Mouse (Mus musculus): ENCODE data around the gene S100a13.
A peak's percentile ranks its signal among the peaks of the same experiment; 100 is the strongest.

The S100a13 gene

DNA sequence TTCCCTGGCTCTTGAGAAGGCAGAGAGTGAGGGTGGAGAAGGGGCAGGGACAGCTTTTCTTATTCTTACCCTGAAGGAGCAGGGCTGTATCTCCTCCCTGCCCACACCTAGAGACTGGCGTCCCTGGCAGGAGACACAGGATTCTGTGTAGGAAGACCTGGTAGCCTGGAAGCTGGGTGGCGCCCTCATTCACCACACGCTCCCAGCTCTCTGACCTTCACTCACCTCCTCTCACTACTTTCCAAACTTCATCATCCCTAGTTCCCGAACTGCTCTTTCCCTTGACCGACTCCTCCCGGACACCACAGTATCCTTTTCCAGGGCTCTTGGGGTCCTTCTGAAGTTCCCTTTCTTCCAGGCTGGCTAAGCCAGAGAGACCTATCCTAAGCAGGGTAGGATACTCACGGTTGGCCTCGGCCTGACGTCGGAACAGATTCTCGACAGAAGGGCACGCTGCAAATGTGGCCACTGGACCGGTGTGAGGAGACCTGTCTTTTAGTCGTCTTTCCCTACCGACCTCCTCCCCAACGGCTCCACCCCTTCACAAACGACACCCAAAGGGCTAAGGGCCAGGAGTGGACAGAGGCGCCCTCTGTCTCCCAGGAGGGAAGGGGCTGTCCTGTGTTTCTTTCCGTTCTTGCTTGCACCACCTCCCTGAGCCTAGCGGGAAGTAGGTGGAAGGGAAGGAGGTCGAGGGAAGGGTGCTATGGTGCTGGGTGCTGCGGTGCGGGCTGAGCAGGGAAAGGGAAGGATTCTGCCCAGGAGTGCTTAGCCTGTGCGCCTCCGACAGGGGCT is at the start of gene S100a13, which contains the start of gene S100a1:
Gene S100a13 (plus strand): TSS at position 640 of the 795 bp plus-strand sequence.
Gene S100a1 (minus strand): TSS at position 597 of the 795 bp plus-strand sequence.
- DNase-seq (ENCODE audit: low read depth, low spot score): peak; percentile 72

DNA sequence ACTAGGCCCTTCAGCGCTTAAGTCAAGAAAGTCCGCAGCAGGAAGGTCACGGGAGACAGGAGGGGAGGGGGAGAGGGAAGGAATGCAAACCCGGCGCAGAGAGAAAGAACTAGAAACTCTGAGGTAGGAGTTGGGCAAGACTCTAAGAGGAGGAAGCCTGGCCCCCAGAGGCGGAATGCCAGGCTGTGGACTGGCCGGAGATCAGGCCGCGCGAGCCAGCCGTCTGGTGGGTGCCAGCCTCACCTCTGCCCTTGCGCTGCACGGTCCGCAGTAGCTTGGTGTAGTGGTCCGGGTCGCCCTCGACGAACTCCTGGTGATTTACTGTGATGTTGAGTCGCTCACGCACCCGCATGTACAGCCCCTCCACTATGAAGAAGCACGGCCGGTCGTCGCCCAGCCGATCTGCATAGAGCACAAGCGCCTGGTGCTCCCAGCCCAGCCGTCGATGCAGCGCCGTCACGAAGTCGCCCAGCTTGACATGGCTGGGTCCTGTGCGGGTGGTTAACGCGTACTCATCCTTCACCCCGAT is 49.6 kb upstream of the S100a13 start:
- no peak for DNase-seq (ENCODE audit: low read depth, low spot score)

DNA sequence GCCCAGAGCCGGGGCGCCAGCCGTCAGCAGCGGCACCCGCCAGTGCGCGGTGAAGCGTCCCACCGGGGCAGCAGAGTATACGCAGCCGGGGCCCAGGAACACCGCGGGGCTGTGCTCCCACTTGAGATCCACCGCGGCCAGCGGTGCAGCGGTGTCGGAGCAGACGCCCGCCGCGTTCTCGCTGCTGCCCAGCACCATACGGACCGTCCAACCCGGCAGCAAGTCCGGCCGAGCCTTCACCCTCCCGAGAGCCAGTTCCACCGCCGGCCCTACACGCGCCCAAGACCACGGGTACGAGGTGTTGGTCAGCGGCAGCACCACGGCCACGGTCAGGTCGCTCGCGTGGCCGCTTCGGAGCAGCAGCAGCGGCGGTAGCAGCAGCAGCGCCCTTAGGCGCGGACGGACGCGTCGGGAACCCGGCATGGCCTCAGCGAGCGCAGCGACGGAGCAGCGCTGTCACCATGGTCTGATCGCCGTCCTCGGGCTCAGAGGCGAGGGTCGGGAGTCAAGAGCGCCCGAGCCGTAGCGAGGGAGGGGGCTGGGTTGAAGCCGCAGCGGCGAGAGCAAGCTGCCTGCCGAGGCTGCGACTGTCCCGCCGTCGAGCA is 49.1 kb upstream of the S100a13 start:
- peak; percentile 22 for DNase-seq (ENCODE audit: low read depth, low spot score)

DNA sequence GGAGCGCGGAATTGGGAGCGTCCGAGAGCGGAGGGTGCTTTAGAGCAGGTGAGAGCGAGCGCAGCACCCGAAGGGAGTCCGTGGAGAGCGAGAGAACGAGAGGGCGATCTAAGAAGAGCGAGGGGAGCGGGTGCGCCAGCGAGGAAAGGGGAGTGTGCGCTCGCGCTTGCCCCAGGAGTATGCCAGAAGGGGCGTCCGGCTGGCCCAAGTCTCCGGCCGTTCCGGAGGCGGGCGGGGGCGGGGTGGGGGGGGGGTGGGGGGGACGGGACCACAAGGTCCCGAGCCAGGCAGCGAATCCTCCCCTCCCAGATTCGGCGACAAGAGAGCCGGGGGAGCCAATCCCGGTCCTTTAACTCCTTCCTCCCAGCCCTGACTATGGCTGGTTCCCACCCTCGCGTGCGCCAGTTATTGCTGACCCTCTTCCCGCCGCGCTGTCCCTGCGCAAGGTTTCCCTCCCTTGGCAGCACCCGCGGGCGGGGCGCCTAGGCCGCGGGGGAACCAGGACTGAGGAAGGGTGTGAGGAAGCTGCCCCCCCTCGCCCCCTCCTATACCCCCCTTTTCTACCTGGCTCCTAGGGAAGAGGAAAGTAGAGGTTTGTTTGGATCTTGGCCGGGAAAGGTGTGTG is 48.4 kb upstream of the S100a13 start, which contains the start of gene Npr1:
Gene Npr1 (minus strand): TSS at position 181 of the 625 bp plus-strand sequence.
- no peak for DNase-seq (ENCODE audit: low read depth, low spot score)

DNA sequence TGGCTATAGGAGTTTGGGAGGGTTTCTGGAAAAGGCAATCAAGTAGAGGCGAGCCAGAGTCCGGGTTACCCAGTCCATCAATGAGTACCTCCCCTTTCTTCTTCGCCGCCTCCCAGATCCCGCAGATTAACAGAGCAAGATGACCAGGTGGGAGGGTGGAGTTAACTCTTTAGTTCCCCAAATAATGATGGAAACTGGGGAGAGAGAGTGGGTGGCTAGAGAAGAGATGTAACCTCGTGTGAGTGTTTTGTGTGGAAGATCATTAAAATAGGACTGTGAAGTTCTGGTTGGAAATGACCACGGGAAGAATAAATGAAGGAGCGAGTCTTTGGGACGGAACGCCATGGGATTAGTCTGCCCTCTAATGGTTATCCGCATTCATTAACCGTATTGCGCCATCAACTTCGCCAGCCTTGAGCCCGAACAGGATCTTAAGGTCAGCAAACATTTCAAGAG is 47.9 kb upstream of the S100a13 start:
- DNase-seq (ENCODE audit: low read depth, low spot score): peak; percentile 86

DNA sequence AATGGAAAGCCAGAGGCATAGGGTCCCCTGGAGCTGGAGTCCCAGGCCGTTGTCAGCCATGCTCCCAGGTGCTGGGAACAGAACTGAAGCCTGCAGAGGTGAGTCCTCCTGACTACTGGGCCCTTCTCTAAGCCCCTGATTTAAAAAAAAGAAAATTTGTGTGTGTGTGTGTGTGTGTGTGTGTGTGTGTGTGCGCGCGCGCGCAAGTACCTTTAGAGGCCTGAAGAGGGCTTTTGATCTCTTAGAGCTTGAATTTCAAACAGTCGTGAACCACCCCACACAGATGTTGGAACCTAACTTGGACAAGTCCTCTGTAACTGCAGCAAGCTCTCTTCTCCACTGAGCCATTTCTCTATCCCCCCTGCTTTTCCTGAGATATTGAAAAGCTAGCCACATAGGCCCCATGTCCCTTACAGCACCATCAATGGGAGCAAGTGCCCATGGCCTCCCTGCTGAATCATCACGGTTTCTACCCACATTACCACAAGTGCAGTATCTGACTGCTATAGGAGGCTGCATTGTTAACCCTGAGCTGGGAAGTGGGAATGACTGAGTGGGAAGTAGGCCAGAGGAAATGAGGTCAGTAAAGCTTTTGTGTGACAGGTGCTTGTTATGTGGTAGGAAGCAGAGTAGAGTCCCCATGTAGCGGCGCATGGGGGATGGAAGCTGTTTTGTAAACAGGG is 46.5 kb upstream of the S100a13 start:
- DNase-seq (ENCODE audit: low read depth, low spot score): no peak

DNA sequence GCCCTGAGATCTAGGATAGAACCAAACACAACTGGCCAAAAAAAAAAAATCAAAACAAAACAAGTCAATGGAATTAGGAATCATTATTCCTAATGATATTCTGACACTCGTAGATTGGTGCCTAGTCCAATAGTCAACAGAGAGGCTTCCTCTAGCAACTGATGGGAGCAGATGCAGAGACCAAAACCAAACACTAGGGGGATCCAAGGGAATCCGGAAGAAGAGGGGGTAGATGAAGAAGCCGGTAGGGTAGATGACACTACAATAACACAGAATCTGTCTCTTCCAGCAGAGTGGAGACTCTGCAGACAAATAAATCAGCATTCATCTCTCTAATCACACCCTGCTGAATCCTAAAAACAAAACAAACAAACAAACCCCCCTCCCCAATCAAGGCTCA is 42.0 kb upstream of the S100a13 start:
- DNase-seq (ENCODE audit: low read depth, low spot score): peak; percentile 64

DNA sequence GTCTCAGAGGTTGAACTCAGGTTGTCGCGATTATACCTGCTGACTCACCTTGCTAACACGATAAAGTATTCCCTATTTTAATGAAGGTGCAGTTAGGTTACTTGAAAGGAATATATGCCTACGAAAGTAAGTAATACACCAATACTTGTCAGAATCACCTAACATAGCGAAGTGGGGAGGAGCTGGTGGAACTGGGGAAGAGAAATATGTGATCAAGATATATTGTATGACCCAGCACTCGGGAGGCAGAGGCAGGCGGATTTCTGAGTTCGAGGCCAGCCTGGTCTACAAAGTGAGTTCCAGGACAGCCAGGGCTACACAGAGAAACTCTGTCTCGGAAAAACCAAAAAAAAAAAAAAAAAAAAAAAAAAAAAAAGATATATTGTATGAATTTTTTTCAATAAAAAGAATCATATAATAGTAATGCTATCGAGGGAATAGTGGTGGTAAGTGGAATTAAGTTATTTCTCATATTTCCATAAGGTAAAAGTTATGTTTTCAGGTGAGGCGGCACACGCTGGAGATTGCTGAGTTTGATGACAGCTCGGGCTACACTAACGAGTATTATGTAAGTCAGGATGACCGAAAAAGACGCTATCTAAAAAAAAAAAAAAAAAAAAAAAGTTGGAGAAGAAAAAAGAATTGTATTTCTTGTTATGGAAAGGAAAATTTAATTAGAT is 38.9 kb upstream of the S100a13 start:
- peak; percentile 38 for DNase-seq (ENCODE audit: low read depth, low spot score)

DNA sequence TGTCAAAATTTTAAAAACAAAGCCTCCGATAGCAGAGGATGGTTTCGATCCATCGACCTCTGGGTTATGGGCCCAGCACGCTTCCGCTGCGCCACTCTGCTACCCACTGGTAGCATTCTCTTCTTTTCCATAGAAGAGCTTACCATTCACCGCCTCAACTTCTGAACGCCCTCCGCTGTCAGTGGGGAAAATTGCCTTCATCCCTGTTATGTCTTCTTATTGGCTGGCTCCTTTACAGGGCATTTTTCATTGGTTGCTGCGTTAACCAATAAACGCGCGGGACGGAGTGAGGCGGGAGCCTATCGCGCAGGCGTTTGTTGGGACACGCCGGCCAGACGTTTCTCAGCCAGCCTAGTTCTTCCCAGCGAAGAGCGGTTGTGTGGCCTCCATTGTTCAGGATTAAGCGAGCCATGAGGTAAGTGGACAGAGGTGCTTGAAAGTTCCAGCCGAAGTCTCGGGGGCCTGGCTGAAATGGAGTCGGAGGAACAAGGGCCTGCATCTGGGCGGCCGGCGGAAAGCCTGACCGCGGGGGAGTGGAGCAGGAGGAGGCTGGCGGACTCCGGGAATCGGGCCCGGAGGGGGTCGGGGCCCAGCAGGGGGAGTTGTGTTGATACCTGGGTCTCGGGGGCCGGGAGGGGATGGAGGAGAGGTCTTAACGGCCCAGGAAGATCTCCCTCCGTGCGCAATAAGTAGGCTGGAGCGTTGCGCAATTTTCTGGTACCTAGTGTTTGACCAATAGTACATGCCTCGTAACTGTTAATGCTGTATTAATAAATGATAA is 38.2 kb upstream of the S100a13 start, which contains the start of gene Ilf2:
Gene Ilf2 (plus strand): TSS at position 296 of the 781 bp plus-strand sequence.
- peak; percentile 99 for DNase-seq (ENCODE audit: low read depth, low spot score)

DNA sequence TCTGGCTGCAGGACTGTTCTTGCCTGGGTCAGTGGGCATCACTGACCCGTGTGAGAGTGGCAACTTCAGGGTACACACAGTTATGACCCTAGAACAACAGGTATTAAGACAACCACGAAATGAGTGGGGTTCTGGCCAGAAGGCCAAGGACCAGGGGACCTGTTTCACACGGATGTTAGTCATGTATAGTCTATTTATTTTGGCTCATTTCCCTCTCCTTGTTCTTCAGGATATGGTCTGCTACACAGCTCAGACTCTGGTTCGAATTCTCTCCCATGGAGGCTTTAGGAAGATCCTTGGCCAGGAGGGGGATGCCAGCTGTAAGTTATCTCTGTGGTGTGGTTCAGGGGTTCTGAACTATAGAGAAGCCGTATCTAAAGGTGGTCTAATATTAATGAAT is 27.2 kb upstream of the S100a13 start:
- DNase-seq (ENCODE audit: low read depth, low spot score): no peak

DNA sequence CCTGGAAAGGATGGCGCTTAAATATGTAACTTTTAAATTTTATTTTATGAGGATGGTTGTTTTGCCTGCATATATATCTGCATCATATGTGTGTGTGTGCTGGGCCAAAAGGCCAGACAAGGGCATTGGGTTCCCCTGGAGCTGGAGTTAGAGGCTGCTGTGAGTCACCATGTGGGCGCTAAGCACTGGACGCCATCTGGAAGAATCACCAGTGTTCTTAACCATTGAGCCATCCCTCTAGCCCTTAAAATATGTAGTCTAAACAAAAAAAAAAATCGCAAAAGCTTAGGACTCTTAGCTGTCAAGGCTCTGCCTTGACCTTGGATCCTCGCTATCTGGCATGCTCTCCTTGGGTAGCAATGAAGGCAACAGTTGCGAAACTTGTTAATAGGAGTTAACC is 25.7 kb upstream of the S100a13 start:
- DNase-seq (ENCODE audit: low read depth, low spot score): no peak

DNA sequence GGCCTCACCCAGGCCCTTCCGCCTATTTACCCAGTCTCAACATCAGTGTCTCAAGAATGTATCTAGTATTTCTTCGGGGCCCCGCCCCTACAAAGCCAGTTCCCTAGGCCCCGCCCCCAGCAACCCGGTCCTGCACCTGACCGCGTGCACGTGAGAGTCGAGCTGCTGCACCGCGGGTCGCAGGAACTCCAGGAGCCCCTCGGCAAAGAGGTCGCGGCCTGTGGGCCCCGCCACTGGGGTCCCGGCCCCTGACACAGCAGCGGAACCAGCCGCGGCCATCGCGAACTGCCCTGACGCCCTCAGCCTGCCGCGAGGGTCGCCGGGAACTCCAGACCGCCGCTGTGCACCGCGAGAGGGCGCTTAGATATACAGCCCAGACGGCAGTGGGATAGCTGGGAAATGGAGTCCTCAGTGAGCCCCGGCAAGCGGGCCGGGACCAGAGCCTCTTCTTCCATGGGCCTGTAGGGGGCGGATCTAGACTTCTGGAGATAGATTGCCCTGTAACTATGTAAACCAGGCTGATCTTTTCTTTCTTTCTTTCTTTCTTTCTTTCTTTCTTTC is 23.5 kb upstream of the S100a13 start, which contains the start of gene Snapin:
Gene Snapin (minus strand): TSS at position 338 of the 561 bp plus-strand sequence.
- peak; percentile 97 for DNase-seq (ENCODE audit: low read depth, low spot score)

DNA sequence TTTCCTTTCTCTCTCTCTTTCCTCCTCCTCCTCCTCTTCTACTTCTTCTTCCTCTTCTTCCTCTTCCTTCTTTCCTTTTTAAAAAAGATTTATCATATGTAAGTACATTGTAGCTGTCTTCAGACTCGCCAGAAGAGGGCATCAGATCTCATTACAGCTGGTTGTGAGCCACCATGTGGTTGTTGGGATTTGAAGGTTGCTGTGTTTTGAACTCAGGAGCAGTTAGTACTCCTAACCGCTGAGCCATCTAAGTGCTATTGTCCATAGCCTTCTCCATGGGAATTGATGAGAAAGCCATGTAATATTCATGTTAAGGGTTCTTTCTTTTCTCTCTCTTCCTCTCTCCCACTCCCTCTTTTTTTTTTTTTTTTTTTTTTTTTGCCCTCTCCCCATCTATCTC is 22.9 kb upstream of the S100a13 start:
- peak; percentile 50 for DNase-seq (ENCODE audit: low read depth, low spot score)

DNA sequence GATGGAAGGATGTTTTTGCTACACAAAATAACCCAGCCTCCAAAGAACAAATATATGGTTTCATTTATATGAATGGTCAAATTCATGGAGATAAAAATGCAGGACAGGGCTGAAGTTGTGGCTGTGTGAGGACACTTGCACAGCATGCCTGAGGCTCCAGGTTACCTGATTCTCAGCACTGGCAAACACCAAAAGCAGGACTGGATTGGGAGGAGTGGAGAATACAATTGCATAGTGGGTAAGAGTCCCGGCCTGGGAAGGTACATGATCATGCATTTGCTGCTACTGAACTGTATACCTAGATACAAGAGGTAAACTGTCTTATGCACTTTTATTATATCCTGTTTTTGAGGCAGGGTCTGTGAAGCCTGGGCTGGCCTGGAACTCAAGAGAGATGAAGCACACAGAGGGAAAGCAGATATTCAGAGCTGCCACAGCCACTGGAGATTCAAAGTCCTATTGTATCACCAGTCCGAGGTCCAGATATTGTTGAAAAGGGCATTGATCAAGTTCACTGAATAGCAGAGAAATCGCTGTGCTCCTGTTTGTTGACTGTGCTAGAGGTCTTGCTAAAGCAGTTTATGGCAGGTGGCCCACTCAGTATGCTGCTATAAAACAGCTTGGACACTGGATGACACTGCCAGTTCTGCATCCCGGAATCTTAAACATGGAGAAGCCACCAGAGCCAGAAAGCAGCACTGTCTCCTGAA is 20.2 kb upstream of the S100a13 start:
- DNase-seq (ENCODE audit: low read depth, low spot score): peak; percentile 43

DNA sequence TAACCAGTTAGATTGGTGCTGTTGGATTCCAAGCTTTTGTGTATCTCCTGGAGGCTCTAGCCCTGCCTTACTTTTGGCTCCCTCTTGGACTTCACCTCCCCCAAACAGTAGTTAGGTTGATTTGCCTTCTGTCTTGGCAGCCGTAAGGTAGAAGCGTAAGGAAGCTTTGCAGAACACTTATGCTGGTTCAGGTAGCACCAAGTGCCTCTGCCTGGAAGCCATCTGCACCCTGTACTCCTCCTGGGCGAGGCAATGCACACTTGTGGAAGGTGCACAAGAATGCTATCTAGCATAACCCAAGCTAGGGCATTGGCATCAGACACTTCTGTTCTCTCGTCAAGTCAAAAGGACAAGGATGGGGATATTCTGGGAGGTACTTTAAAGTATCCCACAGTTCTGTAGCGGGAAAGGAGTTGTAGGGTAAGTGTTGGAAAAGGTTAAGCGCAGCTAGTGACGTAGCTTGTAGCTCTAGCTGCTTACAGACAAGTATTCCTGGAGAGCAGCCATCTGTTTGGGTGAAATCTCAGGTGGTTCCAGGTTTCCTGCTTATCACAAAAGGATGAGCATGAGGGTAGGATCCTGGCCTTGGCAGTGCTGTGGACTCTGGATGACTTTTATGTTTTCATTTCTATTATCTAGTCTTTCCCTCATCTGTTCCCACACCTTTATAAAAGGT is 18.2 kb upstream of the S100a13 start:
- no peak for DNase-seq (ENCODE audit: low read depth, low spot score)

DNA sequence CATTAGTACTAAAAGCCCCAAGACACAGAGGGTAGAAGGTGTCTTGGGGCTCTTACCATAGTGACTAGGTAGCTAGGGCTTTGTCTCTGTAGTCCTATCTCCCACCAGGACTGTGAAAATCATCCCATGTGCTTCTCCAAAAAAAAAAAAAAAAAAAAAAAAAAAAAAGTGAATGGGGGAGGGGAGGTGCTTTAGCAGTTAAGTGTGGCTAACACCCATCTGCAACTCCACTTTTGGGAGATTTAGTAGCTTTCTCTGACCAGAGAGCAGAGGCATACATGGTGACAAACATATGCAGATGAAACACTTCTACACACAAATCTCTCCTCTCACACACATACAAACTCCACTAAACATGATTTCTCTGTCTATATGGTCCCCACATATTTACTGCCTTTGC is 16.6 kb upstream of the S100a13 start:
- DNase-seq (ENCODE audit: low read depth, low spot score): no peak

DNA sequence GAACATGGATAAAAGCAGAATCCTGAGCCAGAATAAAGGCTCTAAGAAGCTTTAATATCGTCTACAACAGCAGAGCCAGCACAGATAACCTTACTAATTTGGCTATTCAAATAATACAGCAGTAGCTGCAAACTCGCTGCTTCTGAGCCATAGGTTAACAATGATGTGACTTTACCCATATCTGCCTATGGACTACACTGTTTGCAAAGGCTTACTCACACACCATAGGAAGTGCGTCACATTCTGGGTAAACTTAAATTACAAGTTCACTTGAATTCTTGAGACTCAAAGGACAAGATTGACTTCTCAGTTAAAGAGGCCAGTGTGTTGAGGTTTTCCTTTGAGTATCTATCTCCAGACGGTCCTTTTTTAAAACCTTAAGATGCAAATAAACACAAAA is 10.8 kb upstream of the S100a13 start:
- no peak for DNase-seq (ENCODE audit: low read depth, low spot score)

DNA sequence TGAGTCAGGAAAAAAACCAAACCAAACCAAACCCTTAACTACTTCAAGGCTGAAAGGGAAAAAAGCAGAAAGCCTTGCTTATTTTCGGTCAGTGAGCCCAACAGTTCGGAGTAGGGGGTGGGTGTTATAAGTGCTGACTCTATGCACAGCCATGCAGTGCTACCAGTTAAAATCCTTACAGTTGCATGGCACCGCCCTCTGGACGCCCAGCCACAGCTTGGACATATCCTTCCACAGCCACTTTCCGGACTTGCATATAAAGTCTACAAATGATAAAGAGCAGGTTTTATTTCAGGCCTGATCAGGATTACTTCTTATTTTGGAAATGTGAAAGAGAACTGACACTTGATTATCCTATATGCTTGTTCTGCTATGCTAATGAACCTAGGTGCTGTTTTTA is 9.0 kb upstream of the S100a13 start:
- no peak for DNase-seq (ENCODE audit: low read depth, low spot score)

DNA sequence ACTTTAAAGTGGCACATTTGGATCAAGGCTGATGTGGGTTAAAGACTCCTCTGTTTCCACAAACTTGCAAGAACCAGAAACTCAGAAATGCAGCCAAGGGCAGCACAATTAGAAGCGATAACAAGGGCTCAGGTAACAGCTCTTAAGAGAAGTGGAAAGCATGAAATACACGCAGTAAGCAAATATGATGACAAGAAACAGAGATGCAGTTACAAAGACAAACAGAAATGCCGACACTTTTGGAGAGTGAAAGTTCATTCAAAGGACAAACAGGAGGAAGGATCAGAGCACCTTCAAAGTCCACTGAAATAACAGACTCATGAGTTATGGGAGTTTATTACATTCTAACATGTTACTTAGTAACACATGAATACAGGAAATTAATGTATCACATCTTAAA is 7.9 kb upstream of the S100a13 start:
- no peak for DNase-seq (ENCODE audit: low read depth, low spot score)

All from brain, adult 2 months (tissue).